Mouse (Mus musculus): ENCODE results near the gene Gatc. TPM values are rescaled to one million over a fixed set of nuclear protein-coding genes. Genes with fewer than 3 reads are reported as not detected.

Gene Gatc
- polyA plus RNA-seq, 1 experiment from 2014 or later, result 42.5 TPM

DNA sequence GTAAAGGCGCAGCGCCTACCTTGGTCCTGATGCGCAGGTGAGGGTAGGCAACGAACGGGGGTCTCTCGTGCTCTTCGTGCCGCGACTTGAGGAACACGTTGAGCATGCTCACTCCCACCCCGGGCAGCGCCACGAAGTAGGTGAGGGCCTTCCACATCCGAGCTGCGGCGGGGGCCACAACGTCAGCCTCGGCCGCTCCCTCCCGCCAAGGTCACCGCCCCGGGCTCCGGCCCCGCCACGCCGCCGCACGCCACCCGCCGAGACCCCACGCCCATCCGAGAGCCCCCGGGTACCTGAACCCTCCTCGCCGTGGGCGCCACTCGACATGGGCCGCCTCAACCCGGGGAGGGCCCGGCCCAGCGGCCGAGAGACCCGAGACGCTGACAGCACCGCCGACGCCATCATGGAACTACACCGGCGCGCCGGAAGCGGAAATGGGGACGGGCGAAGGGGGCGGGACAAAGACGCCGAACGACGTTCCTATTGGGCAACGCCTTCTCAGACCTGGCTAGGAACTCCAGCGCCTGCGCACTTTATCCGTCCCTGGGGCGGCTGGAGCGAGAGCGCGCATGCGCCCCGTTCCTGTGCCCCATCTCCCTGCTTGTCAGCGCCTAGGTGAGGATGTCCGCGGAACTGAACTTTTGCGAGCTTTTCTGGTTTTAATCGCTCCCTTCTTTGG is 7.7 kb upstream of the Gatc start, which contains the start of gene Cox6a1:
Cox6a1 (minus strand) TSS at position 436 of the 679 bp plus-strand sequence.
- Histone ChIP-seq H3K9ac (ENCODE audit: low read length) (peak within 1 kb of the TSS; percentile 77), H3K4me3 (ENCODE audit: low read depth, low read length) (peak within 1 kb of the TSS; percentile 93), H3K27me3 (ENCODE audit: control insufficient read depth, insufficient read depth, low read length) (no peaks in the 10 kb centered on the region), H3K9me3 (ENCODE audit: control insufficient read depth, low read length) (no peaks in the 10 kb centered on the region), H3K4me2 (ENCODE audit: low read depth, severe bottlenecking) (peak within 1 kb of the TSS; percentile 95), H3K4me1 (ENCODE audit: control insufficient read depth, insufficient read depth, low read length) (peaks cover 8% of the 10 kb centered on the region), H3K27ac (replicated peaks; ENCODE audit: low read depth, low read length) (no peak within 1 kb of the TSS), H3K36me3 (ENCODE audit: control insufficient read depth, insufficient read depth, low read length) (peaks cover 11% of the 10 kb centered on the region; the same call in 1 of the 2 replicates)
- ATAC-seq (ENCODE audit: insufficient number of reproducible peaks, low FRiP score, low TSS enrichment, low read depth) (peak; percentile 91), DNase-seq (ENCODE audit: low spot score) (peak; percentile 100)
- under 1% methylated on average over 70 of the region's 74 CpGs for WGBS

DNA sequence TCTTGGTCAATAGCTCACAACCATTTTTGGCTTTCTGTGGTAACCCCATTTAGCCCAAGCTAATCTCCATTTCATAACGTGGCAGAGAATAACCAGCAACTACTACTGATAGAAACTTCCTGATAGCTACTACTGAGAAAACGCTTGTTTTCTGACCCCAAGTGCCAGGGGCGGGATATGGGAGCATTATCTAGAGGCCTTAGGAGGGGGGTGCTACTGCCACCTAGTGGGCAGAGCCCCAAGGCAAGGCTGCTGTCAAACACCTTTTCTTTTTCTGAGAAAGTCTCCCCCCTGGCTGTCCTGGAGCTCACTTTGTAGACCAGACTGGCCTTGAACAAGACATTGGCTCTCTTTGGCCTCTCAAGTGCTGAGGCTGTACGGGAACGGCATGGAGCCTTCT is 6.6 kb upstream of the Gatc start:
- ATAC-seq (ENCODE audit: insufficient number of reproducible peaks, low FRiP score, low TSS enrichment, low read depth) (no peak), DNase-seq (ENCODE audit: low spot score) (peak; percentile 88)
- WGBS, result 2% methylated on average over 5 of the region's 5 CpGs
- no peaks in the 10 kb centered on the region for H3K9me3 ChIP-seq (ENCODE audit: control insufficient read depth, low read length)
- no peaks in the 10 kb centered on the region for H3K27me3 ChIP-seq (ENCODE audit: control insufficient read depth, insufficient read depth, low read length)
- H3K9ac ChIP-seq (ENCODE audit: low read length), result no peak overlapping the region
- H3K36me3 ChIP-seq (ENCODE audit: control insufficient read depth, insufficient read depth, low read length), result peaks cover 11% of the 10 kb centered on the region; the same call in 1 of the 2 replicates
- peaks cover 8% of the 10 kb centered on the region for H3K4me1 ChIP-seq (ENCODE audit: control insufficient read depth, insufficient read depth, low read length)
- H3K27ac ChIP-seq (replicated peaks; ENCODE audit: low read depth, low read length), result no peak overlapping the region
- H3K4me2 ChIP-seq (ENCODE audit: low read depth, severe bottlenecking), result peak overlapping the region; percentile 95
- H3K4me3 ChIP-seq (ENCODE audit: low read depth, low read length), result peak overlapping the region; percentile 93

- Histone ChIP-seq H3K27ac (replicated peaks; ENCODE audit: low read depth, low read length) (no peak overlapping the region), H3K36me3 (ENCODE audit: control insufficient read depth, insufficient read depth, low read length) (peaks cover 11% of the 10 kb centered on the region; the same call in 1 of the 2 replicates), H3K9me3 (ENCODE audit: control insufficient read depth, low read length) (no peaks in the 10 kb centered on the region), H3K4me1 (ENCODE audit: control insufficient read depth, insufficient read depth, low read length) (peaks cover 7% of the 10 kb centered on the region; the same call in 1 of the 2 replicates), H3K27me3 (ENCODE audit: control insufficient read depth, insufficient read depth, low read length) (no peaks in the 10 kb centered on the region), H3K9ac (ENCODE audit: low read length) (peak overlapping the region; percentile 85), H3K4me2 (ENCODE audit: low read depth, severe bottlenecking) (peak overlapping the region; percentile 72), H3K4me3 (ENCODE audit: low read depth, low read length) (peak overlapping the region; percentile 83)
- 11% methylated on average over 36 of the region's 36 CpGs for WGBS
- ATAC-seq (ENCODE audit: insufficient number of reproducible peaks, low FRiP score, low TSS enrichment, low read depth) (peak; percentile 49; the same call in 1 of the 2 replicates), DNase-seq (ENCODE audit: low spot score) (no peak)
Observed at GRCm38 (mm10) chr5:115341314-115342165, 562 bp upstream of the Gatc start.

- no peak for ATAC-seq (ENCODE audit: insufficient number of reproducible peaks, low FRiP score, low TSS enrichment, low read depth)
- Histone ChIP-seq H3K9me3 (ENCODE audit: control insufficient read depth, low read length) (no peaks in the 10 kb centered on the region), H3K27ac (replicated peaks; ENCODE audit: low read depth, low read length) (no peak overlapping the region), H3K4me2 (ENCODE audit: low read depth, severe bottlenecking) (peak overlapping the region; percentile 72), H3K4me3 (ENCODE audit: low read depth, low read length) (peak overlapping the region; percentile 83), H3K9ac (ENCODE audit: low read length) (no peak overlapping the region), H3K36me3 (ENCODE audit: control insufficient read depth, insufficient read depth, low read length) (peaks cover 13% of the 10 kb centered on the region; the same call in 1 of the 2 replicates), H3K4me1 (ENCODE audit: control insufficient read depth, insufficient read depth, low read length) (peaks cover 7% of the 10 kb centered on the region; the same call in 1 of the 2 replicates), H3K27me3 (ENCODE audit: control insufficient read depth, insufficient read depth, low read length) (no peaks in the 10 kb centered on the region)
- WGBS, result 28% methylated on average over 7 of the region's 7 CpGs
- DNase-seq (ENCODE audit: low spot score), result no peak
Observed at GRCm38 (mm10) chr5:115340007-115340406, 971 bp downstream of the Gatc start.

DNA sequence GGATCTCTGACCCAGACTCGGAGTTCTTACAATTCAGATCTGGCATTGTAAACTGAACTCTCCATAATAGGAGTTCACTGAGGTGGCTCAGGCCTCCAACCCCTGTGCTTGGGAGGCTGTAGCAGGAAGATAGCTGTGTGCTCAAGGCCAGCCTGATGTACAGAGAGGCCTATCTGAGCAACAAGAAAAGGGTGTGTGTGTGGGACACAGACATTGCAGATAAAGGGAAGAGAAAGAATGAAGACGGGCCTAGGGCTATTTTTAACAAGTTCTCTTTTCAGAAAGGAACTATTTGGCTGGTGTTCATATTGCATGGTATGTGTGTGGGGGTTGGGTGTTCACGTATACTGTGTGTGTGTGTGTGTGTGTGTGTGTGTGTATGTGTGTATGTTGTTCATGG is 7.4 kb downstream of the Gatc start:
- H3K27me3 ChIP-seq (ENCODE audit: control insufficient read depth, insufficient read depth, low read length), result no peaks in the 10 kb centered on the region
- H3K27ac ChIP-seq (replicated peaks; ENCODE audit: low read depth, low read length), result no peak overlapping the region
- H3K9ac ChIP-seq (ENCODE audit: low read length), result no peak overlapping the region
- H3K4me2 ChIP-seq (ENCODE audit: low read depth, severe bottlenecking), result no peak overlapping the region
- 86% methylated on average over 3 of the region's 3 CpGs for WGBS
- no peak overlapping the region for H3K4me3 ChIP-seq (ENCODE audit: low read depth, low read length)
- DNase-seq (ENCODE audit: low spot score), result no peak
- H3K4me1 ChIP-seq (ENCODE audit: control insufficient read depth, insufficient read depth, low read length), result peaks cover 6% of the 10 kb centered on the region
- peaks cover 24% of the 10 kb centered on the region for H3K36me3 ChIP-seq (ENCODE audit: control insufficient read depth, insufficient read depth, low read length)
- no peaks in the 10 kb centered on the region for H3K9me3 ChIP-seq (ENCODE audit: control insufficient read depth, low read length)
- no peak for ATAC-seq (ENCODE audit: insufficient number of reproducible peaks, low FRiP score, low TSS enrichment, low read depth)

DNA sequence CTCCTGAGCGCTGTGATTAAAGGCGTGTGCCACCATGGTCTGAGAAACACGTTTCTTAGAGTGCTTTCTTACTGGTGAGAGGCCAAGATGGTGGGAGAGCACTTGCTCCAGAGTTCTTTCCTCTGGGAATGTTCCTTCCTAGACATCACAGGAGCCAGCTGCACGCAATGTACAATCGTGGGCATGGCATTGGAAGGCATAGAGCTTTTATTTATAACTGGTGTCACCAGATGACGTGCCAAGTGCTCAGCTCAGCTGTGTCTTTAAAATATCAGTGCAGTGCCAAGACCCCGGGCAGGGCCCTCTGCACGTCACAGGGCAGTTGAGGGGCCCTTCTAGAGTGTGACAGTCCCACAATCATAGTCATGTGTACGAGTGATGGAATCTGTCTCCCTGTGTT is 10.0 kb downstream of the Gatc start:
- no peak overlapping the region for H3K4me2 ChIP-seq (ENCODE audit: low read depth, severe bottlenecking)
- H3K4me1 ChIP-seq (ENCODE audit: control insufficient read depth, insufficient read depth, low read length), result peaks cover 10% of the 10 kb centered on the region
- 94% methylated on average over 9 of the region's 9 CpGs for WGBS
- H3K9ac ChIP-seq (ENCODE audit: low read length), result no peak overlapping the region
- peaks cover 24% of the 10 kb centered on the region for H3K36me3 ChIP-seq (ENCODE audit: control insufficient read depth, insufficient read depth, low read length)
- DNase-seq (ENCODE audit: low spot score) (no peak), ATAC-seq (ENCODE audit: insufficient number of reproducible peaks, low FRiP score, low TSS enrichment, low read depth) (no peak)
- H3K27ac ChIP-seq (replicated peaks; ENCODE audit: low read depth, low read length), result no peak overlapping the region
- no peaks in the 10 kb centered on the region for H3K9me3 ChIP-seq (ENCODE audit: control insufficient read depth, low read length)
- no peaks in the 10 kb centered on the region for H3K27me3 ChIP-seq (ENCODE audit: control insufficient read depth, insufficient read depth, low read length)
- H3K4me3 ChIP-seq (ENCODE audit: low read depth, low read length), result no peak overlapping the region

DNA sequence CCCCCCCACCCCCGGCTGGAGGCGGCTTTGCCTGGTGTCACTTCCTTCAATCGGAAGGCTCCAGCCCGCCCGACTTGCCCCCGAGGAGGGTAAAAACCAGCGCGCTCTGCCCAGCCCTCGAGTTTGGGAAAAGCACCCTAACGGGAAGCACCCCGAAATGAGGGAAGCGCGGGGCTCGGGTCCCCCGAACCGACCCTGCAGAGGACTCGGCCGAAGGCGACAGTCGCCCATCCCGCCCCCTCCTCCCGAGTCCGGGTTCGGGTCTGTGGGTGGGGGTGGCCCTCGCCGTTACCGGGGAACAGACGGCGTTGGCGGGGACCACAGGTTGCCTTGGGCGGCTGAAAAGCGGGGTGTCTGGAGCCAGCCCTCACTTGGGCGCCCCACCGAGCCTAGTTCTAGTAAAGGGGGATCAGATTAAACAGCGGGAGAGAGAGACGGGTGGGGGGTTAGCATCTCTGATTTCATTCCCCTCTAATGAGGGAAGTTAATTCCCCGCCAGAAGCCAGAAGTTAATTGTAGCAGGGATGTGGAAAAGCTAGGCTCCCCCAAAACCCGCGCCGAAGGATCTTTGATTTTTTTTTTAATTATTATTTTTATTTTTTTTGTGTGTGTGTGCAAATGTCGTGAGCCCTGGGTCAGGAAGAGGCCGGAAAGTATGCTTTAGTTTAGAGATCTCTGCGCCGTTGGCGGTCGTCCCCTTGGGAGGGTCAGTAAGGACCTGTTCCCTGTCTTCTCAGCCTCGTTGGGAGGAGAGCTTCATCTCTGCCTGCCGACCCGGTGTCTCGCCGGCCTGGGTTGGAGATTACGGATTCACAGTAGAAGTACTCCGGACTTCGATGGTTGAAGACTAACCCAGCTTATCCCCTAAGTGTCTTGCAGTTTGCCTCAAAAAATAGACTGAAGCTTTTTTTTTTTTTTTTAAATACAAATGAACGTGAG is 13.1 kb downstream of the Gatc start:
- Histone ChIP-seq H3K4me1 (ENCODE audit: control insufficient read depth, insufficient read depth, low read length) (peaks cover 10% of the 10 kb centered on the region), H3K36me3 (ENCODE audit: control insufficient read depth, insufficient read depth, low read length) (peaks cover 8% of the 10 kb centered on the region; the same call in 1 of the 2 replicates), H3K27me3 (ENCODE audit: control insufficient read depth, insufficient read depth, low read length) (no peaks in the 10 kb centered on the region), H3K4me2 (ENCODE audit: low read depth, severe bottlenecking) (peak overlapping the region; percentile 75), H3K9me3 (ENCODE audit: control insufficient read depth, low read length) (no peaks in the 10 kb centered on the region), H3K4me3 (ENCODE audit: low read depth, low read length) (peak overlapping the region; percentile 76), H3K9ac (ENCODE audit: low read length) (peak overlapping the region; percentile 94), H3K27ac (replicated peaks; ENCODE audit: low read depth, low read length) (peak overlapping the region; percentile 81)
- DNase-seq (ENCODE audit: low spot score) (peak; percentile 45), ATAC-seq (ENCODE audit: insufficient number of reproducible peaks, low FRiP score, low TSS enrichment, low read depth) (no peak)
- 1% methylated on average over 52 of the region's 55 CpGs for WGBS

Measured in limb, embryonic 11.5 days (tissue).